Mouse (Mus musculus): ENCODE results near the gene Ak1.

Ak1 gene

DNA sequence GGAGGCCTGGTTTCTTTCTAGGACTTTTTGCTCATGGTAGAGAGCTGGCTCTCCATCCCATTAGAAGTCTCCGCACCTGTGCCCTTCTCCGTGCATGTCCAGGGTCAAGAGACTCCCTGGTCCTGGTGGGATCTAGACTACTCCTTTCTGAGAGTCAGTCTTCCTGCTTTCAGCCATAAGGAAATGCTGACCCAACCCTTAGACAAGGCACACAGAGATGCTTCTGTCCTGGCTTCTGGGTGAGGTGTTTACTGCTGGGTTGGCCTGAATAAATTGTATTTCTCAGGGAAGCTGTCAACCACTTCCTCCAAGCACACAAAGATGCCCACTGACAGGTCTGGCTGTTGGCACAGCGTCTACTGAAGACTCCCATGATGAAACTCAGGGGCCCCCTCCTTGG lies 22.1 kb upstream of the Ak1 start, which contains the start of gene St6galnac6:
Gene St6galnac6 (plus strand): TSS at position 301 of the 400 bp plus-strand sequence.
- DNase-seq (ENCODE audit: low read depth, low spot score), result no peak

DNA sequence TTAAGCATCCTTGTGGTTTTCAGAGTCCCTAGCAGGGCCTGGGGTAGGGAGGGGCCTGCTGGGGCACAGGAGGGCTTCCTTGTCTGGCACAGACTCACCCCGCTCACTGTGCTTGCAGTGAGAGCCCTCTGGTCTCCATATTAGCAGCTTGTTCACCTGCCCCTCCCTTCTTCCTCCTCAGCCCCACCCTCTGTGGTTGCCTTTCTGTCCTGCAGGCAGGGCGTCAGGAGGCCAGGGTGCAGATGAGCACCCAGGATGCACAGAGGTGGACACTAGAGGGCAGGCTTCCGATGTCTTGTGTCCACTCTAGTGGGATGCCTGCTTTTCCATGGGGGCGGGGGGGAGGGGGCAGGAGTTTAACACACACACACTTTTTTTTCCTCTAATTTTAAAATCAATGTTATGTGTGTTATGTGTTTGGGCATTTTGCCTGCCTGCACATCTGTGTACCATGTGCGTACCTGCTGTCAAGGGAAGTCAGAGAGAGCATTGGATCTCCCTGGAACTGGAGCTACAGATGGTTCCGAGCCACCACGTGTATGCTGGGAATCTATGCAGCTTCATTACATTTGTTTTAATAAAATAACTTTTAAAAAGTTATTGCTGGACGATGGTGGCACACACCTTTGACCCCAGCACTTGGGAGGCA lies 20.0 kb upstream of the Ak1 start:
- peak; percentile 83 for DNase-seq (ENCODE audit: low read depth, low spot score)

DNA sequence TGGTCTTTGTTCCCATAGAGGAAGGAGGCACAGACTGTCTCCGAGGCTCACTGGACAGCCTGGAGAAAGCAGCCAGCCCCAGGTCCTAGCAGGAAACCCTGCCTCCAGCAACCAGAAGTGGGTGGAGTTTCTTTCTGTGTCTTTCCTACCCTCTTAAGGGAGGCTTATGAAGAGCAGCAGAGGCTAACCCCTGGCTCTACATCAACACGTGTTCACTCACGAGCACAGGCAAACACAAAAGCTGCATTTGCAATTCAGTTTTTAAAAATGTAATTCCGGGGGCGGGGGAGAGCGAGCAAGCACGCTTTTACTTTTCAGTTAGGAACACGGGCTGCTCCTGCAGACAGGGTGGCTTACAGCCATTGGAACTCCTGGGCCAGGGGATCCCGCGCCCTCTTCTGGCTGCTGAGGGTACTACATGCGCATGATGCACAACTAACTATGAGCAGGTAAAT lies 18.9 kb upstream of the Ak1 start:
- DNase-seq (ENCODE audit: low read depth, low spot score), result peak; percentile 92

DNA sequence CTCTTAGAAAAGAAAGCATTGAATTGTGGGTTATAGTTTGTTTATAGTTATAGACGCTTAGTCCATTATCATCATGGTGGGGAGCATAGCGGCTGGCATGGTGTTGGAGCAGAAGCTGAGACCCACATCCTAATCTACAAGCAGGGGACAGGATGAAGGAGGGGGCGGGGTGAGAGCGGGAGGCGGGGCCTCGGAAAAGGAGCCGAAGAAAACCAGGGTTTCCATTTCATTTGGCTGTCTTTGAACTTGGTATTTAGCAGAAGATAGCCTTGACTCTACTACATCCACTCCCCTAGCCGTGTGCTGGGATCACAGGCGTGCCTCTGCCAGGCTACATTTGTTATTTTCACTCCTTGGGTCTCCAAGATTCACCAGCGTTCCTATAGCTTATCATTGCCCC lies 16.9 kb upstream of the Ak1 start:
- DNase-seq (ENCODE audit: low read depth, low spot score), result no peak

DNA sequence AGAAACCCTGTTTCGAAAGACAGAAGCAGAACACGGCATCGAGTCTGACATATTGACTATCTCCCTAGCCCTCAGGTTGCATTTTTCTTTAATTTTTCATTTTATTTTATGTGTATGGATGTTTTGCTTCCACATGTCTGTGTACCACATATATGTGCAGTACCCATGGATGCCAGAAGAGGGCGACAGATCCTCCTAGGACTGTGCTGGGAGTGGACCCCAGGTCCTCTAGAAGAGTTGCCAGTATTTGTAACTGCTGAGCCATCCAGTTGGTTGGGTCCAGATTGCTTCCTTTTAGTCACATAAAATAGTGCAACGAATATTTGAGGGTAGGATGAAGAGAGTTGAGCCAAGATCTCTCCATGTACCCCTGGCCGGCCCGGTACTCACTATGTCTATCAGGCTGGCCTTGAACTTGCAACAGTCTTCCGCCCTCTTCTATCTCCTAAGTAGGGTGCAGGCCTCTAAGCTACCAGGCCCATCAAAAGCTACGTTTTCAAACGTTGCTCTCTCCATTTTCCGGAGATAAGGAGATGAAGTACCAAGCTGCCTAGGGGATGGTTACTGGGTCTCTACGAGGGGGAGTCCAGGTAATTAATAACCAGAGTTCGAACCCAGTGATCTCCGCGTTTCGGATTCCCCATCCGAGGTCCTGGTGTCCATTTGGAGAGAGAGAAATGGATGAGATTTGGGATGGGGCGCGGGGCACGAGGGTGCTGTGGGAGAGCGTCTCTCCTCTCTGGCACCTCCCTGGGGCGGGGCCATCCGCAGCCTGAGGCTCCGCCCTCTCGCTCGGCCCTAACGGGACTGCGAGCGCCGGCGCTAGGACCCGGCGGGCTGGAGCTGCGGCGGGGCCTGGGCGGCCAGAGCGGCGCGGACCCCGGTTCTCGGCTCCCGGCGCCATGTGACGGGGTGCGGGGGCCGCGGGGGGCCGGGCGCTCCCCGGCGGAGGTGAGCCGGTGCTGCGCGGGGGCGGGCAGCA lies 15.1 kb upstream of the Ak1 start:
- peak; percentile 92 for DNase-seq (ENCODE audit: low read depth, low spot score)

DNA sequence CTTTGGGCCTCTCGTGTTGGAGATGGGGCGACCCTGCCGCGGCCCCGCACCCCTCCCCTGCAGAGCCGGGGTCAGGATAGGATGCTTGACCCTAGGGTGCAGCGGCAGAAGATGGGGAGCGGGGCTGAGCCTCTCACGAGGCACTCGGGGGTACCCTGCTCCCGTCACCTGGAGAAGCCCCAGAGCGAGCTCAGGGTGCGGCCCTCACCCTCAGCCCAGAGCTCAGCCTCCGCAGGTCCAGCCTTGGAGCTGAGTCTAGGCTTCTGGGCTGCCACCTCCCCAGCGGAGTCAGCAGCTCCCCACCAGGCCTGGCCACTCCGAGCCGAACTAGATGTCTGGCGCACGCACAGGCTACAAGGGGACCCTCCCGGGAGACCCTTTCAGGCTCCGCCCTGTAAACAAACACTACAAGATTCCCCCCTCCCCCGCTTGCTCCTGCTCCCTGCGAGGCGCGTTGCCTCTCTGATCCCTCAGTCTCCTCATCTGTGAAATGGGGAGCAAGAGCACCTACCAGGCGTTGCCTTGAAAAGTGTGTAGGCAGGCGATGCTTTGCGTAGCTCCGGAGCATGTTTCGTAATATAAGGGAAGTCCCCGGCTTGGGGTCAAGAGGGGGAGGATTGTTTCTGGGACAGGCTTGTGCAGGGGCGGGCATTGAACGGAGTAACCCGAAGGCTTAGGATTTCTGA lies 14.2 kb upstream of the Ak1 start:
- peak; percentile 83 for DNase-seq (ENCODE audit: low read depth, low spot score)

DNA sequence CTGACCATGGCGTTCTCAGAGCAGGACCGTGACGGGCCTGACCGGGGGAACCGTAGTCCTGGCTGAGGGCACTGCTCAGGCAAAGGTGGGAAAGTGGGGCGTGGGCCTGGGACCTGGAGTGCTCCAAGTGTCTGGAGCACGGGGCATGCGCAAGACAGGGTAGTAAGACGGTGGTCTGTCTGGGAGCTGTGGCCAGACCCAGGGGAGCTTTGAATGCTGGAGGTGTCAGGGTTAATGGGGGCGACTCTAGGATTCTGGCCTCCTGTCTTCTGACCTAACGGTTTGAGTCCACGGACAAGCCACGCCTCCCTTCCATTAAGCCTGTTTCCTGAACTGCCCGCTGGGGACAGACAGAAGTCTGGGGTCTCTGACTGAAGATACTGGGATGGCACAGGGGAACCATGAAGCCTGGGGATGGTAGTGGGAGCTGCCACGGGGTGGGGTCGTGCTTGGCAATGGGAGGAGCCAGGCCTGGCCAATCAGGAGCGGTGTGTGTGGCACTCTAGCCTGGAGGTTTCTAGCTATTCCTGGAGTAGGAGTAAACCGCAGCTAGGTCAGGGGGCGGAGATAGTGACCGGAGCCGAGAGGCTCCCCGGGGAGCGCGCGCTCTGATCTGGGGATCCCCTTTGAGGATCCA lies 13.3 kb upstream of the Ak1 start:
- peak; percentile 87 for DNase-seq (ENCODE audit: low read depth, low spot score)

DNA sequence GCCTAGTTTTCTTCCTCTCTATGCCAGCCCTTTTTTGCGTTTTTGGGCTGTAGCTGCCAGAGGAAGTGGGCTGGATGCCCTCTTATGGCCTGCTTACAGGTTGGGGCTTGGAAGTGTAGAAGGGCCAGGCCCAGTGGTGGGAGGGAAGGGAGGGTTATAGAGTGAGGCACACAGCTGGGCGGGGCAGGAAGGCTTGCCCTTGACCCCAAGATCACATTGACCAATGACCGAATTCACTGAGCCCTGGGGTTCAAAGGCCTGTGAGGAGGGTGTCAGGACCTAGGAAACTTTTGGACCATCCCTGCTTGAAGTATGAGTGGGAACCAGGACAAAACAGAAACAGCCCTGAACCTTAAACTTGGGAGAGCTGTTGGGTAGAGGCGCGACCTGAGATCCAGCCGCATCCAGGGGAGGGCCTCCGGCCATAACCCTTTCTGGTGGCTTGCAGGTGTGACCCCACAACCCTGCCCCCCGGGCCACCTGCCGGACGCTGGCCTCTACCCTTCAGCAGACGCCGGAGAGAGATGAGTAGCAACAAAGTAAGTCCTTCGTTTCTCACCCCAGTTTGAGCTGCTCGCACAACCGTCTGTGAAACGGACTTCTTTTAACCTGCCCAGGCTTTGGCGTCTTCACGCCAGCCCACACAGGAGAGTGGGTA lies 12.7 kb upstream of the Ak1 start:
- DNase-seq (ENCODE audit: low read depth, low spot score), result no peak

DNA sequence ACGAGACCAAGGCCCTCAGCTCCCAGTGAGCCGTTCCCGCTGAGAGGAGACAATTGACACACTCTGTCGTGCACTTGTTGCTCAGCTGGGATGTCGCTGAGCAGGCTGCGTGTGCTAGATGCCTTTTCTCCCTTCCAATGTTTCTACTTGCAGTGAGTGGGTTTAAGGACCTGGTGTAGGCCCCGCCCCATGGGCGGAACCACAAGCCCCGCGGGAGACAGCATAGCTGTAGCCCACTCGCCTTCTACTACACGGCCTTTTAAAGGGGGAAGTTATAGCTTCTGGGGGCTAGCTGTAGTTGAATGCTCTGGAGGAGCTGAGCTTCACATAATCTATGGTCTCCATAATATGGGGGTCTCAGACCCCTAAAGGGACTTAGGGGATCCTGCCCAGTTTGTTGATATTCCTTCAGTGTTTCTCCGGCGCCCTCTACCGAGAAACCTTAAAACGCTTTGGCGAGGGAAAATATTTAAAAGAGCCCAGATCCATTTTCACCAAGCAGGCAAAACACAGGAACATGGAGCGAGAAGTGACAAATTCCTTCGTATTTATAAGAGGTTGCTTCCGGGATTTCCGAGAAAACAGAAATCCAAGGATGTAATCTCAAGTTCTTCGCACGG lies 10.8 kb upstream of the Ak1 start:
- DNase-seq (ENCODE audit: low read depth, low spot score), result peak; percentile 52

DNA sequence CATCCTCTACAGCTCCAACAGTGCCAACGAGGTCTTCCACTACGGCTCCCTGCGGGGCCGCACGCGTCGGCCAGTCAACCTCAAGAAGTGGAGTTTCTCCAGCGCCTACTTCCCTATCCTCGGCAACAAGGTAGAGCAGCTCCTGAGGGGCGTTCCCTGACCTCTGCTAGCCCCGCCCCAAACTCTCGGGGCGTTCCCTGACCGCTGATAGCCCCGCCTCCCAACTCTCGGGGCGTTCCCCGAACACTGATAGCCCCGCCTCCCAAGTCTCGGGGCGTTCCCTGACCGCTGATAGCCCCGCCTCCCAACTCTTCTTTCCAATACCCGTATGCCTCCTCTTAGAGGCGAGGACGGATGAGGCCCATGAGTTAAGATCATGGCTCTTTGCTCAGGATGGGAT lies 9.3 kb upstream of the Ak1 start:
- no peak for DNase-seq (ENCODE audit: low read depth, low spot score)

DNA sequence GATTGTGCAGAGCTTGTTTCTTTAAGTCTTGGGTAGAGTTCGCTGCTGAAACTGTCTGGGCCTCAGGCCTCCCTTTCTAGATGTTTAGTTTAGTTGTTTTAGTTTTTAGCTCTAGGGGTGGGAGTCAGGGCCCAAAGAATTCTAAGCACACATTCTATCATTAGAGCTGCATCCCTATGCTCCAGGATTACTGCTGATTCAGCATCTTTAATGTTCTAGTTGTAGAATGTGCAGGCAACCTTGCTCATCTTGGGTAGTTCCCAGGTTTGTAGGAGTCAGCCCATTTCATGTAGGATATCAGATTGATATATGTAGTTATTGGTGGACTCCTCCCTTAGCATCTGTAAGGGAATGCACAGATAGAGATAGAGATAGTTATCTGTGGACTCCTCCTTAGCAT lies 4.4 kb upstream of the Ak1 start:
- no peak for DNase-seq (ENCODE audit: low read depth, low spot score)

DNA sequence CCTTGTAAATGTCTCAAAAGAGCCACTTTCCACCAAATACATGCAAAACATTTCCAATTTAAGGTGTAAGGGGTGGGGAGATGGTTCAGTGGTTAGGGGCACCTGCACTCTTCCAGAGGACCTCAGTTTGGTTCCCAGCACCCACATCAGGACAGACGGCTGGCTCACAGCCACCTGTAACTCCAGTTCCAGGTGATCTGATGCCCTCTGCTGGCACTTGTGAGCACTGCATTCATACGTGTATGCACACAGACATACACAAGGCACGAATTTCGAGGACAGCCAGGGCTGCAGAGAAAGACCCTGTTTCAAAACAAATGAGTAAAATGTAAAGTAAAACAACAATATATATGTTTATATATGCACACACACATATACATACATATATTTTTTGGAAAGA lies 4.0 kb upstream of the Ak1 start:
- DNase-seq (ENCODE audit: low read depth, low spot score), result peak; percentile 48

DNA sequence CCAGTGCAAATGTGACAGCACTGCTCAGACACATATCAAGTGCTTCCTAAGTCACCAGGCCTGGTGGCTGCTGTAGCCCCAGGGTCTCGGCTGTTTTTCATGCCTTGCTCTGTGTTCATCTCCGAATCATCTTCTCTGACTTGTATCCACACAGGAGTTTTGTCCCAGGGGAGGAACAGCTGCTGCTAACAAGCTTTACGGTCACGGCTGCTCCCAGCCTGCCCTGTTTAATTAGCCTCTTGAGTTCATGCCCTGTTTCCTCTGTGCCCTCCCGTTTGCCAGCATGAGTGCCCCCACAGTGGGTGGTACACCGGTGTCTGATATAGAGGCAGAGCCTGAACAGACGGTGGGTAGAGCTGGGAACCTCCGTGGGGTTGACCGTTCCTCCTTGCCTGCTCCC lies 3.5 kb upstream of the Ak1 start:
- no peak for DNase-seq (ENCODE audit: low read depth, low spot score)

DNA sequence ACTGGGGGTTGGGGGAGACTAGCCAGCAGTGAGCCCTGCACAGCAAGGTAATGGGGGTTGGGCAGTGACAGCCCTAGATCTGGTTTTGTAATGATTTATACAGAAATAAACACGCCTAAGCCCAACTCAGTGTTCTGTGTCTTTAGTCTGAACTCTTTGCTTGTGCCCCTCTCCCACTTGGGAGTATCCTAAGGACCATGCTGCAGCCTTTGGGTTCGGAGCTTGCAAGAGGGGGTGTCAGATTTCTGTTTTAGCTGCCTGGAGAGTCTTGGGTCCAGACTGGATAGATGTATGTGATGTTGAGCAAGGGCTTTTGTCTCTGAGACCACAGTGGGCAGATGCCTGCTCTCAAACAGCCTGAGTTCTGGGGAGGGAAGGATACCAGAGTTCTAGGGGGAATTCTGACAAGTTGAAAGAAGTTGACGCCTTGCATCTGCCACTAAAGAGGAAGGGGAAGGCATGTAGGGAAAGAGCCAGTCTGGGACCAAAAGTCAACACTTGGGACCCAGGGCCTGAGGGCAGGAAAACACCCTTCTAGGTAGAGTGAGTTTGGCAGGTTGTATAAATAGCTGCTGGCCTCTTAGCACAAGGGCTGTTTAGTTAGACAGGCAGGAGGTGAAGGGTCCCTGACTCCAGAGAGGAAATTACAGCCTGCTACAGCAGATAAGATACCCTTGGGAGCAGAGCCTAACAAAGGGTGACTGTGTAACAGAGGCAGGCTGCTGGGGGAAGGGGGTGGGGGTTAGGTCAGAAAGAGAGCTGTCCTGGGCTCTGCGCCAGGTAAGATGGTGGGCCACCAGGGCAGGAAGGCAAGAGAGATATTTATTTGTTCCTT lies 659 bp upstream of the Ak1 start:
- no peak for DNase-seq (ENCODE audit: low read depth, low spot score)

DNA sequence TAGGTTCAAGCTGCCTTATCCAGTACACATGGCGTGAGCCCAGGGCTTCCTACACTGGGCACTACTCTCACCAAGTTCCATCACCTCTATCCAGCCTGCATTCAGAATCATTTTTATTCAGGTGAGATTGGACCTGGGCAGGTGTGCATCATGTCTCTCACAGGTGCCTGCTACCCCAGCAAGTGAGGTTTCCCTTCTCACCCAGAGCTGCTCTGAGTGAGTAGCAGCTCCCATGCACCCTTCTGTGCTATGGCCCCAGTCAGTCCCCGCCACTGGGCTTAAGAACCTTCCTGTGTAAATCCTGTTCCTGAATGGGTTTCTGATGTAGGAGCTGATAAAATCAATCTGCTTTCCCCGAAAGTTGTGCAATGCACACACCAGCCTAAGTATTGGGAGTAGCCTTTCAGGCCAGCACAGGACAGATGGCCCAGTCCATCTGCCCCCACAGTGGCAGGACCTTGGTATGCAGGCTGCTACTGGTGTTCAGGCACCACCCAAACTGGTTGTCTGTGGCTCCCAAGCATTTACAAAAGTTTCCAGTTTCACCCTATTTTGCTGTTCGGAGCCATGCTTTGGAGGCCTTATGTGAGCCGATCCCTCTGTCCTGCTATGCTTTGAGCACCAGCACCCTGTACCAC lies 2.7 kb downstream of the Ak1 start:
- DNase-seq (ENCODE audit: low read depth, low spot score), result no peak

DNA sequence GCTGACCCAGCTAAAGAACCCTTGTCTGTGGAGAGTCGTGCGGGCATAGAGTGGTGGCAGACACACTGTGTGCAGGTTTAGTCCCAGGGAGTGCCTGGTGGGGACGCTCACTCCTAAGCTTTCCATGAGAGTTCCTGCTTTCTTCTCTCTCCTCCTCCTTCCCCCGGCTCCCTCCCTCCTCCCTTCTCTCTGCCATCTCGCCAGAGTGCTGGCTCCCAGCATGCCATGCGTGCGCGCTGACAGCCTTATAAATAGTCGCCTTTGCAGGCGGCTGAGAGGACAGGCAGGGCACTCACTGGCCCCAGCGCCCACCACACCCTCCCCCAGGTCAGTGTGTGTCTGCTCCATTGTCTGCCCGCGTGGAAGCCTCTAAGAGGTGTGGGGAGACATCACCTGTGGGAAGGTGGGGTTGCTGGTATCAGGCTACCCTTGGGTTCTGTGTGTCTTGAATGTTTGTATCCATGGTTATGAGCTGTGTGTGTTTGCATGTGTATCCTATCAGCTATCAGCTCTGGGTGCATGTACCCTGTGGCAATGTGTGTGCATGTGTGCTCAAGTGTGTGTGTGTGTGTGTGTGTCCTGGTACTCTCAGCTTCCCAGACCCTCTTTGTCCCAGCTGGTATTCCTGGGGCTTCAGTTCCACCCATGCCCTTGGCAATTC lies 3.8 kb downstream of the Ak1 start:
- DNase-seq (ENCODE audit: low read depth, low spot score), result peak; percentile 28

DNA sequence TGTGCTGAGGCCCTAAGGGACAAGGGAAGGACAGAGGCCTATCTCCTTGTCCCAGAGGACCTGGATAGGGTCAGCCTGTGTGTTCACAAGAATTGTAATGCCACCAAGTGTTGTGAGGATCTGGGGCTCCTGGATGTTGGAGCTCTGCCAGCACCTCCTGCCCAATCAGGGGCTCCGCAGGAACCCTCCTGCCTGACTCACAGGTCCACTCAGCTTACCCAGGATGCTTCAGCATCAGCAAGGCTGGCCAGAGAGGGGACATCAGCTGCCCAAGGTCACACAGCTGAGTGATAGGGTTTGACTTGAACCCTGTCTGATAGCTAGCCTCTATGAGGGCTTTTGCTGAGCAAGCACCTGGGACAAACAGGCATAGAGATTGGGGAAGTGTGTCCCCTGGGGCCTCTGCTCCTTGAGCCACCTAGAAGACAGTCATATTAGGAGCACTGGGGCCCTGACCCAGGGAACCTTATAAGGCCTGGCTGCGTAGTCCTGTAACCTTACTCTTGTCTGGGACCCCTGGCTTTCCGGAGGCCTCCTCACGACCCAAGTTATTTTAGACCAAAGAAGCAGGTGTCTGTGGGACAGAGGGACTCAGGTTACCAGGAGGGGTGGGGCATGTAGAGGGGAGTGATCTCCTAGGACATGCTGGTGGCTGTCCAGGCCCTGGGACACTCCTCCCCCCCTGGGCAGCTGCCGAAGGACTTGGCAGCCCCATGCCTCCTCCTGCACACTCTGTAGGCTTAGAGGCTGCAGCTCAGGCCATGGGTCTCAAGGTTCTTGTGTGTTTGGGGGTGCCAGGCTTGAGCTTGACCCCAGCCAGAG lies 4.5 kb downstream of the Ak1 start:
- DNase-seq (ENCODE audit: low read depth, low spot score), result no peak

All from A20 (cell line).